Mouse (Mus musculus) kidney, postnatal 14 days (tissue): ENCODE data around the gene Olfr171.
"Not testable (repeated sequence)": the region's sequence is repeated elsewhere in the genome, so short reads cannot be mapped to it uniquely, and the experiment has no call there.

Experiments used
- DNase-seq: peaks from one replicate; pipeline ENCODE4 v3.0.0; 2022; ENCODE audit warnings: mixed read lengths

Olfr171 gene

DNA sequence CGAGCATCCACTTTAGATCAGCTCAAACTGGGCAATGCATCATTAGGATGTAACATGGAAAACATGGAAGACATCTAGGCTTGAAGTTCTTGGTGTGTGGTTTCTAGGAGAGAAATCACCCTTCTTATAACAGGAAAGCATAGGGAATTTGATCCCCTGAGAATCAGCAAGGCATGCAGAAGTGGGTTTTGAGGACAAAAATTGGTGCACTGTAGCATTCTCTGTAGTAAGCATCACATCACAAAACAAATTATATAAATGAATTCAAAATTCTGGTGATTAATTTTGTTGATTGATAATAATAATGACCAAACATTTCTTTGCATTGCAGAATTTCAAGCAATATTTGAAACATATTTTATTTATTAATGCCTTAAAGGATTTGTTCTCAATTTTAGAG, at the start of gene Olfr171:
Gene Olfr171 (minus strand): TSS at position 101 of the 400 bp plus-strand sequence.
- no peak for DNase-seq

DNA sequence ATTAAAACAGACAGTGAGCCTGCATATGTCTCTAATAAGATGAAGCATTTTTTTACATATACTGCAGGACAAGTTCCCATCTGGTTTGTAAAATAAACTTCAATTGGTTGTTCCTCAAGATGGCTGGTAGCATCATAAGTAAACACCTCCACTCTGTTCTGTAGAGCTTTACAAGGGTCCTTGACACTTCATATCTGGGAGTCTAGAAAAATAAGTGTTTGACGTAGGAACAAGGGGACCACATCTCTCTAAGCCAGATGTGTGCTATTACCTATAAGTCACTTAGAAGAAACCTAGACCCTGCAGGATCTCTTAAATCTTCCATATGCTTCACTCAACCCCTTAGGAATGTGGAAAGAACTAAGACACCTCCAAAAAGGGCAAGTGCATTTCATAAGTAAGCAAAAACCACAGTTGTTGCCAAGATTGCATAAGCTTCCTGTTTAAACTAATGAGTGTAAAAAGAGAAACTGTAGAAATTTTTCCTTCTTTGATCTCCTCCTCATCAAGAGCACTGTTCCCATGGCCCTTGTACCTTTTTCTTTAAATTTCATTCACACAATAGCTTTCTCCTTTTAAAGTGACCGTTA, 41.1 kb upstream of the Olfr171 start:
- DNase-seq, result no peak

GRCm38 (mm10) chr16:19666312-19666711, 36.6 kb upstream of the Olfr171 start:
- DNase-seq, result no peak

DNA sequence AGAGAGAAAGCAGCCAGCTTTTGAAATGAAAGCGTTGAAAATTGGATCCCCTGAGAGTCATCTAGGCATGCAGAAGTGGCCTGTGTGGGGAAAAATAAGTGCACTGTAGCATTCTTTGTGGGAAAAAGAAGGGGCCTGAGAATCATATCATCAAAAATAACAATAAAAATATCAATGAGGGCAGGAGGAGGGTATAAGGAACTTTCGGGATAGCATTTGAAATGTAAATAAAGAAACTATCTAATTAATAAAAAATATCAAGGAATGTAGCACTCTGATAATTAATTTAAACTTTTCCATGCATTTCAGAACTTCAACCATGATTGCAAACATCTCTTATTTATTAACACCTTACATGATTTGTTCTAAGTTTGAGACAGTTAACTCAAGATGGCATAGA, 17.9 kb downstream of the Olfr171 start, which contains the start of gene Olfr170:
Gene Olfr170 (minus strand): TSS at position 101 of the 400 bp plus-strand sequence.
- DNase-seq, result not testable (repeated sequence)

- no peak for DNase-seq
Measured at GRCm38 (mm10) chr16:19603166-19603565, 26.6 kb downstream of the Olfr171 start.
